Mouse (Mus musculus): ENCODE data around the gene Uqcrh. TPM values are rescaled to one million over a fixed set of nuclear protein-coding genes. Genes with fewer than 3 reads are reported as not detected.

Uqcrh gene
- polyA plus RNA-seq, 1 experiment from 2014 or later = 546 TPM

Other genes starting within 250 kb of the Uqcrh start
- gene Mob3c, start 247.0 kb downstream of the Uqcrh start, polyA plus RNA-seq (2015; fragmentation: Nextera tagmentation; extraction: Ambion mirVana) = 11.8 and 13.5 TPM in 2 replicates
- 43.1 and 58.5 TPM in 2 replicates for gene Mknk1, start 235.9 kb downstream of the Uqcrh start, polyA plus RNA-seq (2015; fragmentation: Nextera tagmentation; extraction: Ambion mirVana)
- not detected in 2 replicates for gene Kncn, start 190.7 kb downstream of the Uqcrh start, polyA plus RNA-seq (2015; fragmentation: Nextera tagmentation; extraction: Ambion mirVana)
- gene 6430628N08Rik, start 184.4 kb downstream of the Uqcrh start, polyA plus RNA-seq (2015; fragmentation: Nextera tagmentation; extraction: Ambion mirVana) = not detected in 2 replicates
- 0.03 TPM in 1 of 2 replicates, not detected in the other for gene Dmbx1, start 135.1 kb downstream of the Uqcrh start, polyA plus RNA-seq (2015; fragmentation: Nextera tagmentation; extraction: Ambion mirVana)
- gene Faah, start 57.1 kb downstream of the Uqcrh start, polyA plus RNA-seq (2015; fragmentation: Nextera tagmentation; extraction: Ambion mirVana) = 14.8 and 19.8 TPM in 2 replicates
- gene Nsun4, start 21.2 kb downstream of the Uqcrh start, polyA plus RNA-seq (2015; fragmentation: Nextera tagmentation; extraction: Ambion mirVana) = 19.8 and 21.0 TPM in 2 replicates
- gene Lrrc41, start 198 bp upstream of the Uqcrh start, polyA plus RNA-seq (2015; fragmentation: Nextera tagmentation; extraction: Ambion mirVana) = 65.3 and 68.0 TPM in 2 replicates
- 24.6 and 26.4 TPM in 2 replicates for gene Rad54l, start 48.6 kb upstream of the Uqcrh start, polyA plus RNA-seq (2015; fragmentation: Nextera tagmentation; extraction: Ambion mirVana)
- gene Pomgnt1, start 48.8 kb upstream of the Uqcrh start, polyA plus RNA-seq (2015; fragmentation: Nextera tagmentation; extraction: Ambion mirVana) = 50.0 and 52.9 TPM in 2 replicates
- gene Lurap1, start 76.3 kb upstream of the Uqcrh start, polyA plus RNA-seq (2015; fragmentation: Nextera tagmentation; extraction: Ambion mirVana) = 2.4 and 3.1 TPM in 2 replicates
- 47.5 and 50.8 TPM in 2 replicates for gene Tspan1, start 92.5 kb upstream of the Uqcrh start, polyA plus RNA-seq (2015; fragmentation: Nextera tagmentation; extraction: Ambion mirVana)
- not detected in 2 replicates for gene 1700042G07Rik, start 98.3 kb upstream of the Uqcrh start, polyA plus RNA-seq (2015; fragmentation: Nextera tagmentation; extraction: Ambion mirVana)
- gene Gm49337, start 98.3 kb upstream of the Uqcrh start, polyA plus RNA-seq (2015; fragmentation: Nextera tagmentation; extraction: Ambion mirVana) = not detected in 2 replicates
- 9.3 and 12.2 TPM in 2 replicates for gene Pik3r3, start 146.5 kb upstream of the Uqcrh start, polyA plus RNA-seq (2015; fragmentation: Nextera tagmentation; extraction: Ambion mirVana)

Measured in stomach, embryonic 15.5 days (tissue).